Mouse (Mus musculus): Measurements from ENCODE around the gene Rpl39.

GRCm38 (mm10) chrX:37042726-37043125 is 42.5 kb downstream of the Rpl39 start:
- TF ChIP-seq POLR2A (IDR thresholded peaks at IDR 0.05; ENCODE audit: insufficient read length, low read depth) (no peak), TCF3 (IDR thresholded peaks at IDR 0.05; ENCODE audit: insufficient read length, low read depth) (no peak), TCF12 (IDR thresholded peaks at IDR 0.05; ENCODE audit: insufficient read depth, poor library complexity, severe bottlenecking) (no peak), POLR2AphosphoS2 (IDR thresholded peaks at IDR 0.05; ENCODE audit: insufficient read length, low read depth) (no peak), USF1 (IDR thresholded peaks at IDR 0.05; ENCODE audit: low read depth) (no peak), MYOG (IDR thresholded peaks at IDR 0.05; ENCODE audit: control insufficient read depth in 1 of 3, insufficient read depth in 1 of 3, insufficient read length in 2 of 3, low read depth in 2 of 3) (no peak), E2F4 (IDR thresholded peaks at IDR 0.05; ENCODE audit: insufficient read depth) (no peak), MAX (IDR thresholded peaks at IDR 0.05; ENCODE audit: low read depth) (no peak), REST (IDR thresholded peaks at IDR 0.05; ENCODE audit: insufficient read depth, insufficient read length) (no peak)

Measured in myocyte (in vitro differentiated cells).